Comparison of ENCODE assay signal across 31 mouse cellular contexts in the genomic region with DNA sequence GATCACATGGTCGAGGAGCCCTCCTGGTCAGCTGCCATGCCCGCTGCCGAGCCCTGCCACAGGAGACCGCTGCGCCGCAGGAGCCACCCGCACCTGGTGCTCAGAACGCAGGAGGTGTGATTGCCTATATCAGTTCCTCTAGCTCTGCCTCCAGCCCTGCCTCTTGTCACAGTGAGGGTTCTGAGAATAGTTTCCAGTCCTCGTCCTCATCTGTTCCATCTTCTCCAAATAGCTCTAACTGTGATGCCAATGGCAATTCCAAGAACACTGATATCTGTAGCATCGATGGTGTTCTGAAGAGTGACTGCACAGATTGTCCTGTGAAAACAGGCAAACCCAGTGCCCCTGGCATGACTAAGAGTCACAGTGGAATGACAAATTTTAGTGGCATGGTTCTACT. TPM values are rescaled to one million over a fixed set of nuclear protein-coding genes. Genes with fewer than 3 reads are reported as not detected.
A peak's percentile ranks its signal among the peaks of the same experiment; 100 is the strongest.
DNase-seq lines count a peak whose midpoint lies in the region; TF ChIP-seq lines count a peak whose summit lies in the region.
"Had no signal": no experiment of that assay in that cellular context is flagged by ENCODE, and none has a peak within 500 bp of the region (broad histone marks: within the 10 kb centered on the region; RNA-seq: fewer than 3 reads in every experiment).

No protein-coding gene starts in this region.

- intact Hi-C loops in left cerebral cortex, adult 2 months (cut with DNase I), result no loop called here

- peak; percentile 3 to 9 for DNase-seq in frontal cortex, adult 2 months (ENCODE audit: extremely low spot score in 1 of 2, low spot score in 1 of 2)
- DNase-seq in frontal cortex, postnatal 10 days (ENCODE audit: low spot score in 2 of 2), result no peak
- DNase-seq in left cerebral cortex, adult 11 months (ENCODE audit: low spot score), result peak; percentile 6
- DNase-seq in left cerebral cortex, adult 2 months (ENCODE audit: extremely low spot score in 1 of 2, low spot score in 2 of 2), result no peak
- DNase-seq in right cerebral cortex, adult 18-20 months, result peak; percentile 8
- DNase-seq in right cerebral cortex, postnatal 14 days, result no peak
- DNase-seq in telencephalon, adult 2 months (ENCODE audit: low read depth, low spot score), result peak; percentile 32
- DNase-seq: adrenal gland, postnatal 10 days; adrenal gland, postnatal 36 days; B cell, adult 2 months; cerebellum, adult 11 months; cerebellum, adult 2 months; cerebellum, adult 9-11 months; cerebellum, postnatal 25 days; forebrain, postnatal 0 days; gastrocnemius, adult 2 months; gastrocnemius, postnatal 14 days had no signal

- no peak for TF ChIP-seq CTCF in left cerebral cortex, adult 2 months (IDR thresholded peaks at IDR 0.05)

- no peak overlapping the region for H3K4me3 ChIP-seq in left cerebral cortex, adult 2 months
- H3K4me3 ChIP-seq: embryonic facial prominence, embryonic 12.5 days; embryonic facial prominence, embryonic 15.5 days; gastrocnemius, adult 2 months; hindbrain, embryonic 12.5 days; hindbrain, embryonic 15.5 days had no signal

- H3K27ac ChIP-seq in left cerebral cortex, adult 2 months, result no peak overlapping the region
- H3K27ac ChIP-seq: embryonic facial prominence, embryonic 12.5 days; embryonic facial prominence, embryonic 15.5 days; gastrocnemius, adult 2 months; hindbrain, embryonic 12.5 days; hindbrain, embryonic 15.5 days had no signal

RNA-seq across cellular contexts. Expression of a gene that starts 3.5 kb away (rescaled TPM):
- not detected in 2 replicates for polyA plus RNA-seq in frontal cortex, adult 2 months (2012; rRNA removed)
- 1 to 10 TPM; 1.3 to 1.5 TPM for total RNA-seq in left cerebral cortex, adult 2 months (2021)
- total RNA-seq: CH12.LX; common myeloid progenitor, adult 5-6 weeks; forebrain, postnatal 0 days; G1E; gastrocnemius, adult 2 months; hematopoietic stem cell, adult 5-6 weeks had no signal
- polyA plus RNA-seq: cerebellum, adult 2 months; embryonic facial prominence, embryonic 12.5 days; embryonic facial prominence, embryonic 15.5 days; forebrain, embryonic 11.5 days; forebrain, embryonic 14.5 days; forebrain, postnatal 0 days; G1E; heart, embryonic 11.5 days; heart, embryonic 14.5 days; heart, postnatal 0 days; hindbrain, embryonic 12.5 days; hindbrain, embryonic 15.5 days; Patski had no signal

Comparison
In these comparisons a context has a peak if more than half of its experiments do, and no peak if none do; other contexts are left out.
1. DNase-seq: peak in frontal cortex, adult 2 months (2 of 2), left cerebral cortex, adult 11 months (single experiment), right cerebral cortex, adult 18-20 months (single experiment) and telencephalon, adult 2 months (single experiment); none in frontal cortex, postnatal 10 days (0 of 2), left cerebral cortex, adult 2 months (0 of 2) and right cerebral cortex, postnatal 14 days (single experiment).